Mouse (Mus musculus) ES-E14 (cell line): ENCODE results near the gene Ncam1.

Source experiments
- HCFC1 ChIP-seq: IDR thresholded peaks from 2 replicates; pipeline ENCODE4 v1.6.1; 2012; ENCODE audit warnings: low read length, inconsistent platforms, borderline replicate concordance; ENCODE audit not compliant: insufficient read depth
- MAFK ChIP-seq: IDR thresholded peaks from 2 replicates; pipeline ENCODE4 v1.6.1; 2014; ENCODE audit warnings: mild to moderate bottlenecking, low read depth, low read length, inconsistent platforms; ENCODE audit not compliant: insufficient read depth
- ZNF384 ChIP-seq: IDR thresholded peaks from 2 replicates; pipeline ENCODE4 v1.6.1; 2012; ENCODE audit warnings: low read depth, low read length, inconsistent platforms

DNA sequence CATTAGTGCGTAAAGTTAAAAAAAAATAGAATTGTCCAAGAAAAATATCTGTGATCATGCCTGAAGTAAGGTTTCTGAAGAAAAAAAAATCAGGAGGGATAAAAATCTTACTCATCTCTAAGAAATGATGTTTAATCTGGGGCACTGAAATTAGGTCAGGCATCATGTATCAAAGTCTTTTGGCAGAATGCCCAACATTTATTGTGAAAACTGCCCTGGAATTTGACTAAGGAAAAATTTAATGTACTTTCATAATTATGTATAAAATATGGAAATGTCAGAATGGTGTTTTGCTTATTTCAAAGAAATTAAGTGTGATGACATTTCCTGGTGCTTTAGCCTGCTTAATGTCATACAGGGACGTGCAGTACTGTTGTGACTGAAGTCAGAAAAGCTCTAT, 52.5 kb downstream of the Ncam1 start:
- TF ChIP-seq HCFC1 = no peak
- no peak for TF ChIP-seq ZNF384
- no peak for TF ChIP-seq MAFK
